Mouse (Mus musculus): ENCODE results near the gene Osm. TPM values are rescaled to one million over a fixed set of nuclear protein-coding genes. Genes with fewer than 3 reads are reported as not detected.

Gene Osm
- total and polyA plus RNA-seq, 3 experiments: 11.0 to 15.1 (median 12.5) TPM

DNA sequence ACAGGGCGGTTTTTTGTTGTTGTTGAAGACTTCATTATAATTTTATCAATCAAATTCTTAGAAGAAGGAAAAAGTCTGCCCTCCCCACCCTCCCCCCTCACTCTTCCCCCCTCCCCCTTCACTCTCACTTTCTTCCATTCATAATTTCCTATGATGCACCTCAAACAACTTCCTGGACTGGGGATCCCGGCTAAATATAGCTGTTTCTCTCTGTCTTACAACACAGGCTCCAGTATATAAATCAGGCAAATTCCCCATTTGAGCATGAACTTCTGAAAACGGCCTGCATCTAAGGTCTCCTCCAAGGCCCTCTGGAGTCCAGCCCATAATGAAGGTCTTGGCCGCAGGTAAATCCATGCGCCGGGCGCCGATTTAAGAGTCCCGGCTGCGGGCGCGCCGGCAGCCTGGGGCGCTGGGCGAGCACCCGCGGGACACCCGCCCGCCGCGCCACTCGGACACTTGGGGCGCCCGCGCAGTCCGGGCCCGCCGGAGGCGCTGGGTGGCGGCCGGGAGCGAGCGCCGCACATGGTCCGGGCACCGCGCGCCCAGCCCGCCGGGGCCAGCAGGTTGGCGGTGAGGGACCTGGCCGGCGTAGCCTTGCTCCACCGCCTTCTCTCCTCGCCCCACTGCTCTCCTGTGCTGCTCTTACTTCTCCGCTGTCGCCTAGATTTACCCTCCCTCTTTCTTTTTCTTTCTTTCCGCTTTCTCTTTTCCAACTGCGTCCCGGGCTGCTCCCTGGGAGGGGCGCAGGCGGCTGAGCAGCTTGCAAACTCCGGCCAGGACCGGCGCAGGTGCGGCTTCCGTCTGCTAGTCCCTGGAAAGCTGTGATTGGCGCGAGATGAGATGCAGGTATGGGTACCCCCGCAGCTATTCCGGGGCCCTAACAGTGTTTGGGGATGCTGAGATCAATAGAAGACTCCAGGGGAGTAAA lies 30.3 kb downstream of the Osm start:
- no peak overlapping the region for H3K27ac ChIP-seq (ENCODE audit: insufficient read depth, low read depth)
- in situ Hi-C loops (cut with MboI; ENCODE audit: low pct_ligation_motif_present, low pct_unique_long_range_greater_than_20kb, low sequenced_read_pairs): loop anchor here (5.0 to 25.0 kb wide), 2 partner anchors 51 to 571 kb away; partner anchors contain the start of gene Nf2
- H3K27me3 ChIP-seq (replicated peaks): peaks cover 52% of the 10 kb centered on the region
- H3K4me2 ChIP-seq (ENCODE audit: insufficient read depth, low read depth, poor library complexity, severe bottlenecking): peak overlapping the region; percentile 93
- H3K79me2 ChIP-seq (replicated peaks; ENCODE audit: control insufficient read depth, extremely low read depth, insufficient read depth, poor library complexity, severe bottlenecking): no peaks in the 10 kb centered on the region
- TF ChIP-seq RCOR1 (conservative IDR thresholded peaks at IDR 0.05; ENCODE audit: low read depth, low read length) (0 out of 2 replicates have a peak, but pooled peaks have one; percentile 20), KAT2A (IDR thresholded peaks at IDR 0.05; ENCODE audit: insufficient replicate concordance, low read length) (no peak), MAX (IDR thresholded peaks at IDR 0.05; ENCODE audit: low read length) (no peak), BHLHE40 (IDR thresholded peaks at IDR 0.05; ENCODE audit: low read depth, low read length) (0 out of 2 replicates have a peak, but pooled peaks have one; percentile 2), USF2 (conservative IDR thresholded peaks at IDR 0.05; ENCODE audit: low read depth, low read length) (no peak), ELF1 (IDR thresholded peaks at IDR 0.05; ENCODE audit: low read depth, low read length) (0 out of 2 replicates have a peak, but pooled peaks have one; percentile 16), CHD2 (IDR thresholded peaks at IDR 0.05; ENCODE audit: low read length) (0 out of 2 replicates have a peak, but pooled peaks have one; percentile 38), ETS1 (conservative IDR thresholded peaks at IDR 0.05; ENCODE audit: low read depth, low read length) (peak; percentile 56), EP300 (IDR thresholded peaks at IDR 0.05; ENCODE audit: low read length) (no peak), ZKSCAN1 (IDR thresholded peaks at IDR 0.05; ENCODE audit: borderline replicate concordance, low read depth, low read length) (no peak), MXI1 (IDR thresholded peaks at IDR 0.05; ENCODE audit: low read depth, low read length) (peak; percentile 60; the same call in 1 of the 2 replicates), ZC3H11A (IDR thresholded peaks at IDR 0.05; ENCODE audit: low read depth, low read length) (no peak), MYC (IDR thresholded peaks at IDR 0.05; ENCODE audit: low read depth, low read length) (no peak), POLR2A (IDR thresholded peaks at IDR 0.05; ENCODE audit: low read depth, low read length) (no peak), ZMIZ1 (IDR thresholded peaks at IDR 0.05; ENCODE audit: low read depth, low read length) (no peak), IRF4 (IDR thresholded peaks at IDR 0.05; ENCODE audit: low read depth, low read length) (no peak), CTCF (conservative IDR thresholded peaks at IDR 0.05 in 1 of 2, IDR thresholded peaks at IDR 0.05 in 1 of 2; ENCODE audit: low read depth in 2 of 2, low read length in 2 of 2) (peak in 1 of 2 experiments; percentile 34; a peak in 2 of 4 replicates), UBTF (IDR thresholded peaks at IDR 0.05; ENCODE audit: low read depth, low read length) (peak; percentile 92), GABPA (IDR thresholded peaks at IDR 0.05; ENCODE audit: insufficient replicate concordance, low read depth, low read length) (no peak), NELFE (IDR thresholded peaks at IDR 0.05; ENCODE audit: low read depth, low read length) (no peak), USF1 (IDR thresholded peaks at IDR 0.05; ENCODE audit: low read depth, low read length) (no peak), MAFK (IDR thresholded peaks at IDR 0.05; ENCODE audit: insufficient replicate concordance, low read length) (no peak), MEF2A (IDR thresholded peaks at IDR 0.05; ENCODE audit: borderline replicate concordance, low read depth, low read length) (peak; percentile 51; the same call in 1 of the 2 replicates), RAD21 (IDR thresholded peaks at IDR 0.05; ENCODE audit: low read depth, low read length) (no peak; the same call in 1 of the 2 replicates), CHD1 (IDR thresholded peaks at IDR 0.05; ENCODE audit: low read depth, low read length) (no peak), JUN (IDR thresholded peaks at IDR 0.05; ENCODE audit: insufficient read depth, low read depth, low read length) (no peak), SMC3 (IDR thresholded peaks at IDR 0.05; ENCODE audit: low read depth, low read length) (no peak), TCF12 (IDR thresholded peaks at IDR 0.05; ENCODE audit: low read depth, low read length) (no peak), E2F4 (IDR thresholded peaks at IDR 0.05; ENCODE audit: insufficient replicate concordance, low read depth, low read length) (no peak), PAX5 (IDR thresholded peaks at IDR 0.05; ENCODE audit: low read length) (no peak), HCFC1 (IDR thresholded peaks at IDR 0.05; ENCODE audit: low read depth, low read length) (peak; percentile 19; the same call in 1 of the 2 replicates), ZNF384 (IDR thresholded peaks at IDR 0.05; ENCODE audit: low read depth, low read length) (no peak), SIN3A (IDR thresholded peaks at IDR 0.05; ENCODE audit: low read length) (no peak; the same call in 1 of the 2 replicates), POLR2AphosphoS2 (IDR thresholded peaks at IDR 0.05; ENCODE audit: low read depth, low read length) (no peak), TBP (conservative IDR thresholded peaks at IDR 0.05; ENCODE audit: low read depth, low read length) (no peak), NRF1 (IDR thresholded peaks at IDR 0.05; ENCODE audit: low read depth, low read length) (peak; percentile 51; the same call in 1 of the 2 replicates), MAZ (IDR thresholded peaks at IDR 0.05; ENCODE audit: low read depth, low read length) (no peak), JUND (conservative IDR thresholded peaks at IDR 0.05; ENCODE audit: low read depth, low read length) (no peak)
- peak overlapping the region; percentile 64 for H3K9ac ChIP-seq (ENCODE audit: insufficient read depth, low read depth)
- peak overlapping the region; percentile 34 to 65 (median 35) for H3K4me3 ChIP-seq (replicated peaks in 1 of 3; ENCODE audit: low read depth in 2 of 3, low read length in 2 of 3, poor library complexity in 1 of 3)
- H3K9me3 ChIP-seq (replicated peaks; ENCODE audit: low read length): no peaks in the 10 kb centered on the region
- no peaks in the 10 kb centered on the region for H3K36me3 ChIP-seq (replicated peaks in 1 of 2; ENCODE audit: control insufficient read depth in 1 of 2, insufficient read depth in 1 of 2, low read length in 1 of 2)
- dilution Hi-C loops (cut with MboI; ENCODE audit: extremely low pct_ligation_motif_present, extremely low pct_unique_long_range_greater_than_20kb, low sequenced_read_pairs): no loop called here
- peaks cover 24 to 64% of the 10 kb centered on the region in 2 experiments for H3K4me1 ChIP-seq (ENCODE audit: control insufficient read depth in 1 of 2, insufficient read depth in 2 of 2)
- DNase-seq (ENCODE audit: extremely low read depth): no peak
